Mouse (Mus musculus) lung, postnatal 0 days (tissue): Measurements from ENCODE around the gene Gm10309.

Source experiments
- CTCF ChIP-seq: IDR thresholded peaks from 2 replicates; pipeline ENCODE4 v1.5.1; 2016; ENCODE audit warnings: antibody characterized with exemption, mild to moderate bottlenecking
- EP300 ChIP-seq: IDR thresholded peaks from 2 replicates; pipeline ENCODE4 v1.6.1; 2016; ENCODE audit warnings: antibody characterized with exemption, mild to moderate bottlenecking, control low read depth

DNA sequence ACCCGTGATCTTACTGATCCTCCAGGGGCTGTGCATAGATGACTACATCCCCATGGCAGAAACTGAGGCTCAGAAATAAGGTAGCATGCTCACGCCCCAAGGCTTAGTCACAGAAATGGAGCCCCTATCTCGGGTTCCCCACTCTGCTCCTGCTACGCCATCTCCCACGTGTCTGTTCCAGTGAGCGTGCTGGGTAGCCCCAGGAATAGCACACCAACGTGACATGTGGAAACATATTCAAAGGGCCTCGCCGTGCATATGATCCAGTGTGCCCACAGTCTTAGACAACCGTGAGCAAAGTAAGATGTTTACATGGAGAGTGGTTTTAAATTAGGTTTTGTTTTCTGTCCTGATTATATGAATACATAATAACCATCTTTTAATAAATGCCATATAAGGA is 22.4 kb downstream of the Gm10309 start:
- TF ChIP-seq EP300 (no peak), CTCF (no peak)
